Comparison of ENCODE assay signal across 8 mouse cellular contexts in genomic region chr11:101253613-101254389, GRCm38 (mm10). TPM values are rescaled to one million over a fixed set of nuclear protein-coding genes. Genes with fewer than 3 reads are reported as not detected.
A peak's percentile ranks its signal among the peaks of the same experiment; 100 is the strongest.
DNase-seq lines count a peak whose midpoint lies in the region; ATAC-seq and TF ChIP-seq lines count a peak whose summit lies in the region.

TSS of gene Vps25 (plus strand) at chr11:101253707.

- peaks cover 13% of the 10 kb centered on the region for H3K4me1 ChIP-seq in hindbrain, embryonic 16.5 days (ENCODE audit: control insufficient read depth, insufficient read depth, low read depth, low read length)

- TF ChIP-seq CTCF in gastrocnemius, adult 2 months (IDR thresholded peaks at IDR 0.05): no peak

- intact Hi-C loops in gastrocnemius, adult 2 months (cut with DNase I): loop anchor here (5.0 kb wide), 2 partner anchors 48 to 138 kb away; partner anchors contain the start of gene Becn1

- no peaks in the 10 kb centered on the region for H3K9me3 ChIP-seq in hindbrain, embryonic 16.5 days (ENCODE audit: control insufficient read depth, low read length)

- ATAC-seq in hindbrain, embryonic 16.5 days: peak; percentile 93

- peak within 1 kb of the TSS; percentile 95 for H3K27ac ChIP-seq in gastrocnemius, adult 2 months
- H3K27ac ChIP-seq in hindbrain, embryonic 16.5 days (ENCODE audit: low read depth, low read length): peak within 1 kb of the TSS; percentile 89
- H3K27ac ChIP-seq in macrophage: peak within 1 kb of the TSS; percentile 62

- WGBS in hindbrain, embryonic 16.5 days: under 1% methylated on average over 40 of the region's 40 CpGs
- WGBS in macrophage (ENCODE audit: missing documents): 1% methylated on average over 40 of the region's 40 CpGs

- H3K9ac ChIP-seq in hindbrain, embryonic 16.5 days (ENCODE audit: low read depth, low read length): peak within 1 kb of the TSS; percentile 92

- no peaks in the 10 kb centered on the region; the same call in 1 of the 2 replicates for H3K79me2 ChIP-seq in macrophage (ENCODE audit: inconsistent target)

- peak within 1 kb of the TSS; percentile 90 for H3K4me3 ChIP-seq in gastrocnemius, adult 2 months
- peak within 1 kb of the TSS; percentile 65 for H3K4me3 ChIP-seq in hindbrain, embryonic 16.5 days (ENCODE audit: low read length)
- H3K4me3 ChIP-seq in macrophage (ENCODE audit: inconsistent target): peak within 1 kb of the TSS; percentile 89

- H3K36me3 ChIP-seq in hindbrain, embryonic 16.5 days (ENCODE audit: control insufficient read depth, insufficient read depth, low read length): no peaks in the 10 kb centered on the region
- peaks cover 22% of the 10 kb centered on the region; the same call in 1 of the 2 replicates for H3K36me3 ChIP-seq in macrophage (ENCODE audit: inconsistent target)

- peak within 1 kb of the TSS; percentile 92 for H3K4me2 ChIP-seq in hindbrain, embryonic 16.5 days (ENCODE audit: low read length)

- H3K27me3 ChIP-seq in hindbrain, embryonic 16.5 days (replicated peaks; ENCODE audit: control insufficient read depth, insufficient read depth, low read length): no peaks in the 10 kb centered on the region

- peak; percentile 67 for DNase-seq in WW6 (ENCODE audit: low read depth, low spot score)
- DNase-seq in cerebellum, postnatal 4 days (ENCODE audit: low spot score in 2 of 2): peak; percentile 60 to 83
- peak; percentile 90 for DNase-seq in gastrocnemius, adult 2 months
- DNase-seq in left cerebral cortex, adult 18-20 months (ENCODE audit: low spot score in 2 of 2): peak; percentile 83 to 88
- DNase-seq in retina, postnatal 7 days (ENCODE audit: low read depth, low spot score): peak; percentile 74
- DNase-seq in urinary bladder, adult 2 months (ENCODE audit: low spot score): peak; percentile 77

RNA-seq across cellular contexts. Expression of gene Vps25, which starts in this region (rescaled TPM):
- total RNA-seq in gastrocnemius, adult 2 months (2021): 10 to 100 TPM; 40.2 to 53.4 TPM
- polyA plus RNA-seq in hindbrain, embryonic 16.5 days (2015; fragmentation: Nextera tagmentation; extraction: Ambion mirVana): 128 and 131 TPM in 2 replicates
- total RNA-seq in left cerebral cortex, adult 18-20 months (2021): 10 to 100 TPM; 56.8 to 65.8 TPM
- 10 to 100 TPM in 25 of 26 experiments, 1 to 10 TPM in 1; 9.8 to 44.0 (median 19.6) TPM for total RNA-seq in macrophage (2018; cell fraction: chromatin; rRNA removed)
- 100 to 1,000 TPM in 12 of 26 experiments, 10 to 100 TPM in 14; 68.0 to 116 (median 98.2) TPM for total RNA-seq in macrophage (2018; cell fraction: cytosol; rRNA removed)
- total RNA-seq in macrophage (2018; cell fraction: nucleus; rRNA removed): 10 to 100 TPM; 16.4 to 74.0 (median 35.8) TPM
- polyA plus RNA-seq in macrophage (2018): 90.9 to 128 TPM (median 115 TPM) in 3 replicates
- 73.3 and 91.1 TPM in 2 replicates for polyA plus RNA-seq in urinary bladder, adult 2 months (2012; rRNA removed)

Comparison
In these comparisons a context has a peak if more than half of its experiments do, and no peak if none do; other contexts are left out.
1. Peak in every context shown above with its lines: DNase-seq, ATAC-seq, H3K4me3 ChIP-seq and H3K27ac ChIP-seq.